Mouse (Mus musculus) heart, postnatal 0 days (tissue): ENCODE results near the gene Slc6a17. TPM values are rescaled to one million over a fixed set of nuclear protein-coding genes. Genes with fewer than 3 reads are reported as not detected.

Source experiments
- ATAC-seq: fragments of 200-750 bp; cut with Nextera tagmentation; 2 replicates; pipeline ENCODE4 v1.8.0; 2017; ENCODE audit warnings: low read depth, moderate number of reproducible peaks, moderate library complexity; ENCODE audit not compliant: insufficient read depth
- DNase-seq: peaks from one replicate; pipeline ENCODE4 v3.0.0-alpha.2; 2016; ENCODE audit warnings: low spot score
- H3K27ac ChIP-seq: fragments of 300-500 bp; sonication (generic); 2 replicates; pipeline ENCODE4 v1.5.1; 2014; ENCODE audit warnings: low read depth, mild to moderate bottlenecking
- H3K27me3 ChIP-seq: fragments of 300-500 bp; sonication (generic); 2 replicates; pipeline ENCODE4 v1.6.1; 2014; ENCODE audit warnings: low read length, mixed read lengths; ENCODE audit not compliant: control insufficient read depth, insufficient read depth
- H3K36me3 ChIP-seq: fragments of 300-500 bp; sonication (generic); replicated peaks from 2 replicates; pipeline ENCODE4 v1.6.1; 2014; ENCODE audit warnings: low read length, mixed read lengths; ENCODE audit not compliant: control insufficient read depth, insufficient read depth
- H3K4me1 ChIP-seq: fragments of 300-500 bp; sonication (generic); 2 replicates; pipeline ENCODE4 v1.6.1; 2014; ENCODE audit warnings: antibody characterized with exemption; ENCODE audit not compliant: control insufficient read depth, insufficient read depth
- H3K4me2 ChIP-seq: fragments of 300-500 bp; sonication (generic); 2 replicates; pipeline ENCODE4 v1.6.1; 2014; ENCODE audit warnings: low read depth, mild to moderate bottlenecking, low read length, moderate library complexity
- H3K4me3 ChIP-seq: fragments of 300-500 bp; sonication (generic); 2 replicates; pipeline ENCODE4 v1.5.1; 2014; ENCODE audit warnings: low read depth, low read length
- H3K9ac ChIP-seq: fragments of 300-500 bp; sonication (generic); replicated peaks from 2 replicates; pipeline ENCODE4 v1.6.1; 2014; ENCODE audit warnings: low read depth, low read length, mixed read lengths
- H3K9me3 ChIP-seq: fragments of 300-500 bp; sonication (generic); replicated peaks from 2 replicates; pipeline ENCODE4 v1.6.1; 2016; ENCODE audit warnings: low read length; ENCODE audit not compliant: control insufficient read depth
- CTCF ChIP-seq: IDR thresholded peaks from 2 replicates; pipeline ENCODE4 v1.5.1; 2016; ENCODE audit warnings: antibody characterized with exemption, control low read depth, low read depth
- EP300 ChIP-seq: IDR thresholded peaks from 2 replicates; pipeline ENCODE4 v1.6.1; 2016; ENCODE audit warnings: antibody characterized with exemption, low read depth
- whole genome bisulfite sequencing: fragments of 180-500 bp; shearing (Covaris S2); extraction: QIAGEN DNeasy Blood & Tissue Kit; methylation state at CpG from one replicate; pipeline ENCODE4 v1.1.7; 2014; 5-methylcytosine and 5-hydroxymethylcytosine counted together
- polyA plus RNA-seq: library from polyadenylated mRNA; unstranded; fragments of >200 nt; fragmentation: Nextera tagmentation; extraction: Ambion mirVana; gene quantifications from 2 replicates; pipeline ENCODE4 v1.2.1, GENCODE M21; 2015
- total RNA-seq: library from RNA; depleted of rRNA; stranded (reverse); fragments of >200 nt; gene quantifications from 2 replicates; pipeline ENCODE4 v1.2.3, GENCODE M21; 2014; ENCODE audit warnings: low replicate concordance; rRNA removed

The Slc6a17 gene
- total and polyA plus RNA-seq, 2 experiments from 2014 or later = 3.1 to 9.7 TPM

DNA sequence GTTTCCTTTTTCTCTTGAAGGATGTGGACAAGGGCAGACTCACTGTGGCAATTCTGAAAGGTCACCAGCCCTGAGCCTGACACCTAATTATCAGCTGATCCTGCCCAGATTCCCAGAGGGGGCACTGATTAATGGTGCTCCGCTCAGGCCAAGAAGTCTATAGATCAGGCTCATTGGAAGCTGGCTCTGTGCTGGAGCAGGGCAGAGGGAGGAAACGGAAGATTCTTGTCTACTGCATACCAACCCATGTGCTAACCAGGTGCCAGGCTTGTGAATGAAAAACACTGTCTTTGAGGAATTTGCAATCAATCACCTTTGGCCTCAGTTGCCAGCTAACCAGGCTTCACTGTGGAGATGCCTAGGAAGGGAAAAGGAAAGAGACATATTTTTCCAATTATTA, 97.7 kb downstream of the Slc6a17 start:
- no peak overlapping the region for H3K9ac ChIP-seq
- TF ChIP-seq CTCF (no peak), EP300 (no peak)
- WGBS = 56% methylated on average over 2 of the region's 2 CpGs
- H3K36me3 ChIP-seq = no peaks in the 10 kb centered on the region
- H3K27ac ChIP-seq = no peak overlapping the region
- ATAC-seq (no peak), DNase-seq (no peak)
- no peak overlapping the region for H3K4me2 ChIP-seq
- no peaks in the 10 kb centered on the region for H3K4me1 ChIP-seq
- no peak overlapping the region for H3K4me3 ChIP-seq
- H3K9me3 ChIP-seq = no peaks in the 10 kb centered on the region
- H3K27me3 ChIP-seq = no peaks in the 10 kb centered on the region

Other genes starting within 250 kb of the Slc6a17 start
- gene Lamtor5, start 239.2 kb downstream of the Slc6a17 start, total RNA-seq = 114 and 126 TPM in 2 replicates
- gene Lamtor5, start 239.2 kb downstream of the Slc6a17 start, polyA plus RNA-seq = 187 and 193 TPM in 2 replicates
- gene Slc16a4, start 226.8 kb downstream of the Slc6a17 start, total RNA-seq = 2.1 TPM in 1 of 2 replicates, not detected in the other
- gene Slc16a4, start 226.8 kb downstream of the Slc6a17 start, polyA plus RNA-seq = 0.90 and 0.91 TPM in 2 replicates
- 22.8 and 25.5 TPM in 2 replicates for gene Rbm15, start 184.3 kb downstream of the Slc6a17 start, total RNA-seq
- gene Rbm15, start 184.3 kb downstream of the Slc6a17 start, polyA plus RNA-seq = 8.3 and 8.4 TPM in 2 replicates
- gene Kcnc4, start 58.5 kb downstream of the Slc6a17 start, total RNA-seq = 0.04 and 0.15 TPM in 2 replicates
- 0.10 and 0.20 TPM in 2 replicates for gene Kcnc4, start 58.5 kb downstream of the Slc6a17 start, polyA plus RNA-seq
- not detected in 2 replicates for gene Ubl4b, start 37.1 kb upstream of the Slc6a17 start, total RNA-seq
- not detected in 2 replicates for gene Ubl4b, start 37.1 kb upstream of the Slc6a17 start, polyA plus RNA-seq
- gene Alx3, start 77.0 kb upstream of the Slc6a17 start, total RNA-seq = not detected in 2 replicates
- gene Alx3, start 77.0 kb upstream of the Slc6a17 start, polyA plus RNA-seq = not detected in 2 replicates
- gene Gm10961, start 113.3 kb upstream of the Slc6a17 start, total RNA-seq = not detected in 2 replicates
- not detected in 2 replicates for gene Gm10961, start 113.3 kb upstream of the Slc6a17 start, polyA plus RNA-seq
- 35.7 and 49.2 TPM in 2 replicates for gene Strip1, start 113.7 kb upstream of the Slc6a17 start, total RNA-seq
- 23.5 and 24.0 TPM in 2 replicates for gene Strip1, start 113.7 kb upstream of the Slc6a17 start, polyA plus RNA-seq
- 19.2 and 32.0 TPM in 2 replicates for gene Ahcyl1, start 178.5 kb upstream of the Slc6a17 start, total RNA-seq
- gene Ahcyl1, start 178.5 kb upstream of the Slc6a17 start, polyA plus RNA-seq = 39.4 and 43.3 TPM in 2 replicates
- 18.2 and 23.6 TPM in 2 replicates for gene Csf1, start 242.5 kb upstream of the Slc6a17 start, total RNA-seq
- gene Csf1, start 242.5 kb upstream of the Slc6a17 start, polyA plus RNA-seq = 7.7 and 8.1 TPM in 2 replicates